Mouse (Mus musculus) heart, postnatal 4 days (tissue): ENCODE measurements around the gene Trf. TPM values are rescaled to one million over a fixed set of nuclear protein-coding genes. Genes with fewer than 3 reads are reported as not detected.
"Not testable (repeated sequence)": the region's sequence is repeated elsewhere in the genome, so short reads cannot be mapped to it uniquely, and the experiment has no call there.

Experiments
- DNase-seq: peaks from one replicate; pipeline ENCODE4 v3.0.0; 2021
- total RNA-seq, 2 experiments: library from RNA; stranded (reverse); gene quantifications; 2 replicates each; pipeline ENCODE4 v1.2.3; 2021

Gene Trf
- total RNA-seq, 2 experiments from 2014 or later = 19.2 to 21.1 TPM

- DNase-seq = no peak
Observed at GRCm38 (mm10) chr9:103224721-103225120, 5.5 kb downstream of the Trf start.

DNA sequence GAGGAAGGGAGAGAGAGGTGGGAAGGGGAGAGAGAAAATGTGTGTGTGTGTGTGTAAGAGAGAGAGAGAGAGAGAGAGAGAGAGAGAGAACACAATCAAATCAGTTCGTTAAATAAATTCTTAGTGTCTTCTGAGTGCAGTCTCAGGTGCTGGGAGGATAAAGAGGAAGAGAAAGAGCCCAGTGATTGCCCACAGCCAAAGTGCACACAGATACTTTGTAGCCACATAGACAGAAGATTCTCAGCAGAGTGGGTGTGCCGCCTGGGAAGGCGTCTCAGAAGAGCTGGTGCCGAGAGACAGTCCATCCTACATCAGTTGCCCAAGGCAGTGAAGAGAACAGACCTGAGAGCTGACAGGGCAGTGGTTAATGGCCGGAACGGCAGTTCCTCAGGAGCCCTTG, 16.0 kb downstream of the Trf start:
- no peak for DNase-seq

- DNase-seq = peak; percentile 42
Observed at GRCm38 (mm10) chr9:103213631-103214030, 16.6 kb downstream of the Trf start.

DNA sequence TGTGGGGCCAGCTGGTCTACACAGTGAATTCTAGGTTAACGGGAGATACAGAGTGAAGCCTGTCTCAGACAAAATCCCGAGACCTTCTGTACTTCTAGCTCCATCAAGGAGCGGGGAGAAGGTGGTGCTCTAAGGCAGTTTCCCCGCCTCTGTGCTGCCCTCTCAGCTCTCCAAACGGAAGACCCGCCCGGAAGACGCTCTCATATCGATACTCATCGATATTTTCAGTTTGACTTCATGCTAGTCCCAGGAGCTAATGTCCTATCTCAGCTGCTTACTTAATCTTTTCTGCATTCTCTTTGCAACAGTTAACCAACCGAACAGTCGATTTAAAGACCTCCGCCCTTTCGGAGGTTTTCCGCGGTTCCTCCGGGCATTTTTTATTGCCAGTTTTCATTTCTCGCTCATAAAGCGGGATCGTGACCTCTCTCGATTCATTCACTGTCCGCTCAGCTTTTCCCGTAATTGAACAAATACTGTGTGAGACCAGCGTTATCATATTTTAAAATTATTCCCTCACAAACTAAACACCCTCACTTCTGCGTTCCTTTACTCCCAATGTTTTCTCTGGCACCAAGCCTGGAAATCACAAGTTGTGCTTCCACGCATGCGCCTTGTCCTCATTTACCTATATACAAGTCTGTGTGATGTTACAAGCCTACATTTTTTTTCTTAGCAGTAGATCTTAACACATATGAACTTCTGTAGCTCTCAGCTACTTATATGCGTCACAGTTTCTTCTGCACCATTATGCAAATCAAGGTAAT, 17.4 kb downstream of the Trf start:
- DNase-seq = peak; percentile 12

DNA sequence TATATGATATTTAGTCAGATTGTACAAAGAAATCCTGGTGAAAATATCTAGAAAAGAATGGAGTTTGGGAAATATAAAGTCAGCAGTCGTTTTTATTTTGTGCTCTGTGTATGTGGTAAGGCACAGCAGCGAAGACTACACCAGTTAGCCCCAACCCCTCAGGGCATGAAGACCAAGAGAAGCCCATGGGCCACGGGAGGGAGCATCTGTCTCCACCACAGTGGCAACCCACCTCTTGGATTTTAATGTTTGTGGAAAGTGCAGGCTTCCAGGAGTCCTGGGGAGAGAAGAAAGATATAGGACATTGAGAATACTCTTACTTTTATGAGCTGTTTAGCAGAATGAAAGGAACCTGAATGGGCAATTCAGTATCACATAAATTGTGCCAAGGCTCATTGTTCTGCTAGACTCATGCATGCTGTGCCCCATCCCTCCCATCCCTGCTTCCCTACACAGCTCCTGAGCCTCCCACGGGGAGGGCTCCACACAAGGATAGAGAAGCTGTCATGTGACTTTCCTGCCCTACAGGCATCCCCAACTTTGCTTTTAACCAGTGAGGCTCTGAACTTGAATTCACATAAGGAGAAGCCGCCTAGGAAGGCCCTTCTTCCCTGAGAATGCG, 21.3 kb downstream of the Trf start:
- no peak for DNase-seq

DNA sequence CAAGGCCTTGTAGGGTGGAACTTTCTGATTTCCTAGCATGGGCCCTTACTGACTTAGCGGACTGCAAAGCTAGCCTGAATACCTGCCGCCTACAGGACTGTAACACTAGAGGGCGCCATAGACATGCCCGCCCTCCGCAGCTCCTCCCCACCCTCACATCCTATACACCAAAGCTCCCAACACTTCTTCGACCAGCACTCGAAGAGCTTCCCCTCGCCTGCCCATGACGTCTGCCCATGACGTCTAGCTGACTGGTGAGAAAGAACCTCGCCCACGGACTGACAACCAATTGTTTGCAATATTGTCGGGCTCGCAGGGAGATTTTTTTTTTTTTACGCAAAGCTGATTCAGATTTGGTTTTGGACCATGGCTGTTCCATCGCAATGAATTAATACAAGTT, 22.4 kb downstream of the Trf start:
- peak; percentile 75 for DNase-seq

DNA sequence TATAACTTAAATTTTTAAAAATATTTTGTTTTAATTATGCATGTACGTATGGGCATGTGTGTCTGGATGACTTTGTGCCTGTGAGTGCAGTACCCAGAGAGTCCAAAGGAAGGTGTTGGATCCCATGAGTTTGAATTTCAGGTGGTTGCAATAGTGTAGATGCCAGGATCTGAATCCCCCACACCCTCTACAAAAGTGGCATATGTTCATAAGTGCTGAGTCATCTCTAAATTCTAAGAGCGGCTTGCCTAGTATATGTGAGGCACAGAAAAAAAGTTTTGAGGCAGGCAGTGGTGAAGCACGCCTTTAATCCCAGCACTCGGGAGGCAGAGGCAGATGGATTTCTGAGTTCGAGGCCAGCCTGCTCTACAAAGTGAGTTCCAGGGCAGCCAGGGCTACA, 24.5 kb downstream of the Trf start:
- DNase-seq = no peak

DNA sequence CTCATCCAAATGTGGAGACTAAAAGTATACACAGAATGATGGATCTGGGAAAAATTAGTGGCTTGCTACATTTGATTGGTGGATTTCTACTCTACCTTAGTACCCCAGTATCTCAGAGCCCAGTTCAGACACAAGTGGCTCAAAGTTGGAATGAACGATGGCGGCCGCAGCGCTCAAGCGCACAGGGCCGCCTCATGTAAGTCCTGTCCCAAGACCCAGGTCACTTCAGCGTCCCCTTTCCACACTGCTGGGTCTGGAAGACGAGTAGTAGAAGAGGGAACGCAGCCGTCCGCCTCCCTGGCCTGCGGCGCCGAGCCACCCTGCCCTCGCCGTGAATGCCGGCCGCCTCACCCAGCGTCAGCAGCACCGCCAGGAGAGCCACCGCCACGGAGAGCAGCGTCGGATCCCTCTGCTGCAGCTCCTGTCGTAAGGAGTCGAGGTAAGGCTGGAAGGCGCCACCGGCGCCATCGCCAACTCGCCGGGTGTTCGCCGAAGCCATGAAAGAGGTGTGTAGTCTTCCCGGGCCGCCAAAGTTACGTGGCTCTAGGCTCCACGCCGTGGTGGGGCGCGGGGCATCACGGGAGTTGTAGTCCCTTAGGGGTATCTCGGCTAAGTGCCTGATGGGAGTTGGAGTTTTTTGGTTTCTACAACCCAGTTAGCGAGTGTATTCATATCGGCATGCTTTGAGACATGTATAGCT, 28.5 kb downstream of the Trf start, which contains the start of gene Srprb:
Gene Srprb, minus strand, starts transcription at position 577 of the 700 bp plus-strand sequence.
- peak; percentile 94 for DNase-seq

DNA sequence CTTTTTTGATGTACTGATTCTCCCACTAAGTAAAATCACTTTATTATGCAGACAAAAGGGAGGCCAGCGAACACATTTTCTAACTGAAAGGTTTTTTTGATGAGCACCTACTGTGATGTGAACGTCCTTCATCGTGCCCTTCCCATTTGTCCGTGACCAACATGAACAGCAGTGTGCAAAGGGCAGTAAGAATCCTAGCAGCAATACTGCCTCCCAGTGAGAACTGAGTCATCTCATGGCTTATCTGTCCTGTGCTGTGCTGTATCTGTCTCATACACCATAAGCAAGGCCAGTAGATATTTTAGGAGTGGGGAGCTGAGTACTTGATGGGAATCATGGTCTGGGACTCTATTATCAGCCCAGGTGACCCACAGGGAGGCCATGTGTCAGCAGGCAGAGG, 41.8 kb downstream of the Trf start:
- DNase-seq = no peak

DNA sequence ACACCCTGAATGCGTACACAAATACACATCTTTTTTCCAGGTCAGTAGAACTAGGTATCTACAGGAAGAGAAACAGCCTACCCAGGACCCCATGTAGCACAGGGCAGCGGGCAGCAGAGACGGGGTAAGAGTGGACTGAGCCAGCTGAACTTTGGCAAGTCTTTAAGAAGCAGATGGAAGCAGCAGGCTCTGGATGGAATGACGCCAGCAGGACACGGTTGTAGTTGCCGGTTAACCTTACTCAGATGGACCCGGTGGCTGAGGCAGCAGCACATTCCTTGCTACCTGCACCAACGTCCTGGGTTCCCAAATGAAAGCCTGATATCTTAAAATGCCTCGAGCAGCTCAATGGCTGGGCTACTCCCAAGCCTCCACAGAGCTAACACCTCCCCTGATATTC, 43.5 kb downstream of the Trf start:
- peak; percentile 43 for DNase-seq

GRCm38 (mm10) chr9:103185946-103186345, 44.3 kb downstream of the Trf start:
- DNase-seq = peak; percentile 14

DNA sequence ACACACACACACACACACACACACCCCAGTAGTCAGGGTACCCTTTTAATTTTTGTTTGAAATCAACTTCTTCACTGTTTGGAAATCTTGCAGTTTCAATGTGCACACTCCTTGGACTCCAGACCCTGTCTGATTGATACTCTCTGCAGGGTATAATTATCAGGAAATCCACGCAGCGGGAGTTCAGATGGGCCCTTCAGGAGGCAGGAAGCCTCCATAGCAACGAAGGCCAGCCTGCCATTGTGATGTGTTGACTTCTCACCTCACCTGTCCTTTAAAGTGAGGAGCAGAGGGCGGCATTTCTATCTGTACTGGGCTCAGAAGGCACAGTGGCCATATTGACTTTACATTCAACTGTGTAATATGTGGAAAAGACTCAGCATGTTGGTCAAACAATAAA, 45.4 kb downstream of the Trf start:
- DNase-seq = no peak

DNA sequence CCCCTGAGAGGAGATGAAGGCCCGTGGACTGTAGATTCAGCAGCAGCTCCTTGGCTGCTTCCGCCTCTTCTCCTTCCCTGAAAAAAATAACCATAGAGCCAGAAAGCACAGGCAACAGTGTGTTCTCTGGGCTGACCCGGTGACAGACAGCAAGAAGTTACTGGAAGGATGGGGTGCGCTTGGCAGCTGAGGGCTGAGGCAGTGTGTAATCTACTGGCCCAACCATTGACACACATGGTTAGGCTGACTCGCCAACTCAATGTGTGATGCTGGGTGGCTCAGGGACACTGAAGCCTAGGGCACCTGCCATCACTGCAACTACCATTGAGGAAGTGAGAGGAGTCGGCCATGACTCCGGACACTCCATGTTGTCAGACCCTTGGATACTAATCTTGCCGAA, 48.4 kb downstream of the Trf start:
- DNase-seq = no peak

DNA sequence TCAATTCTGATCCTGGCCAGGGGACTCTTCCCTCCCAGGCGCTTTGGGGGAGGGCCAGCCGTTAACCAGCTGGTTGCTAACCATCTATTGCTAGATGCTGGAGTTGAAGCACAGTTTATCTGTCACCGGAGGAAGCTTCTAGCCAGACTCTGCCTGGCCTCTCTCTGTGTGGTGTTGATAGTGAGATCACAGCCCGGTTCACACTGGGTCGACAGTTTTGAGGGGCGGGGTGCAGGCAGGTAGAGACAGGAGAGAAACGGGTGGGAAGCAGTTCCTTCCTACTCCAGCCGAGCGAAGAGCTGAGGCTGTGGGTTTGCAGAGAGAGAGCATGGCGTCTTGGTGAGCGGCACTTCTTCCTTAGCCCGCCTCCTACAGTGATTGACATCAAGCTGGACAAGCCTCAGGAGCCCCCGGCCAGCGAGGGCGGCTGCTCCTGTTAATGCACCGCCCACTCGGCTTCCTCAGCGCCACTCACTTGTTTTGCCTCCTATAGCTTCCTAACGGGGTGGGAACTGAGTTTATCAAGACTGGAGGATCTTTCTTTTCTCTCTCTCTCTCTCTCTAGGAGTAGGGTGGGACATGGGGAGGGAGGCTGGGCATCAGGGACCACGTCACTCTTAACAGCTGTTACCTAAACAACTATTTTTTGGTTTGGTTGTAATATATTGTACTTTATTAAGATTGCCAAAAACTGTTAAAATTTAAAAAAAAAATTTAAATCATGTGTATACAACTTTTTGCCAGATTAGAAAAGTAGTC, 49.3 kb downstream of the Trf start:
- DNase-seq = peak; percentile 84

DNA sequence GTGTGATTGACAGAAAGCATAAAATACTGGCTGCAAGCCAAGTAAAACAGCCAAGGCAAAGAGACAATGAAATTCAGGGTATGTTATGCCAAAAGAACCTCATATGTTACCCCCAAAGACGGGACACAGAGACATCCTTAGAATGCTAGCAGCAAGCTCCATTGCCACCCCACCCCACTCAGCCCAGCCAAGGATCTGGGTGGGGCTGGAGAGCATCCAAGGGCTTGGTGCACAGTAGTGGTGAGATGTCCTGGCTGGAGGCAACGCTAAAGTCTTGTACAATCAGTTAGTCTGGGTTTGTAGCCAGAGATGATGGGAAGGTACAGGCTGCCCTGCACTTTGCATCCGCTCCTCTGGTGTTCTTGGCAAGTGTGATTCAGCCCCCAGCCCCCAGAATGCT, 49.9 kb downstream of the Trf start:
- peak; percentile 64 for DNase-seq

DNA sequence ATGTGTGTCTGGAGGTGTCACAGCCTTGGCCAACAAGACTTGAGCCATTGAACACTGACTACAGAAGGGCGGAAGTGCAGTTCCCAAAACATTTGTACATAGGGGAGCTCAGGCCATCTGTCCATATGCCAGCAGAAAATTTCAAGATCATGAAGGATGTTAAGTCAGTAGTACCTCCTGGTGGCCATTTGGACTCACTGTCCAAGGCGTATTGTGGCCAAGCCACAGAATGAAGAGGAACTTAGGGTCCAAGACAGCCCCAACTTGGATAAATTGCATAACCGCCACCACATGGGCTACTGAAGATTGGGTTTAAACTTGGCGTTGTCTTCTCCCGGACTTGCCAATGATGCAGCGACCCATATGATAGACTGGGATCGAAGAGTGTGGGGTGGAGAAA, 54.6 kb downstream of the Trf start:
- no peak for DNase-seq

- peak; percentile 45 for DNase-seq
Observed at GRCm38 (mm10) chr9:103174771-103175519, 55.3 kb downstream of the Trf start.

- DNase-seq = no peak
Observed at GRCm38 (mm10) chr9:103168771-103169170, 61.5 kb downstream of the Trf start.

GRCm38 (mm10) chr9:103168046-103168445, 62.2 kb downstream of the Trf start:
- DNase-seq = peak; percentile 37

- no peak for DNase-seq
Observed at GRCm38 (mm10) chr9:103163806-103164205, 66.4 kb downstream of the Trf start.

DNA sequence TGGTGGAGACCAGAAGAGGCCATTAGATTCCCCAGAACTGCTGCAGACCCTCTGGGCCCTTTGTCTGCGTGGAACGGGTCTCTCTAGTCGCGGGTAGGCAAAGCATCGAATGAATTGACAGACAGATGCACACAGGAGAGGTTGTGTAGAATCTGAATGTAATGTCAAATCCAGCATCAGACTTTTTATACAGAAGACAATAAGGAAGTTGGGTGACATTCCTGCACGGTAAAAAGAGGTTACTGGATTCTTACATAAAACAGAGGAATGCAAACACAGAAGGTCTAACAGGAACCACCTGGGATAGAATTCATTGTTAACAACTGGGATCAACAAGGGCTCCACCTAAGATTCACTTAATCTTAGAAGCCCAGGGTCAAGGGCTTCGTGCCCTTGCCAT, 75.1 kb downstream of the Trf start:
- not testable (repeated sequence) for DNase-seq

- no peak for DNase-seq
Observed at GRCm38 (mm10) chr9:103154568-103154967, 75.7 kb downstream of the Trf start.
